Mouse (Mus musculus) common myeloid progenitor, adult 5-6 weeks (primary cell): Measurements from ENCODE around the gene Tmc7. TPM values are rescaled to one million over a fixed set of nuclear protein-coding genes. Genes with fewer than 3 reads are reported as not detected.

Experiments
- ATAC-seq: replicated peaks from 2 replicates; pipeline ENCODE4 v1.8.0; 2016; ENCODE audit warnings: low read depth, mild to moderate bottlenecking, moderate TSS enrichment, inconsistent platforms; ENCODE audit not compliant: poor library complexity, severe bottlenecking
- total RNA-seq: library from RNA; stranded (forward); fragments of 200-1000, 187-1606 nt; gene quantifications from 2 replicates; pipeline ENCODE4 v1.2.3, GENCODE M21; 2017

Gene Tmc7
- total RNA-seq, 1 experiment from 2014 or later = not detected

DNA sequence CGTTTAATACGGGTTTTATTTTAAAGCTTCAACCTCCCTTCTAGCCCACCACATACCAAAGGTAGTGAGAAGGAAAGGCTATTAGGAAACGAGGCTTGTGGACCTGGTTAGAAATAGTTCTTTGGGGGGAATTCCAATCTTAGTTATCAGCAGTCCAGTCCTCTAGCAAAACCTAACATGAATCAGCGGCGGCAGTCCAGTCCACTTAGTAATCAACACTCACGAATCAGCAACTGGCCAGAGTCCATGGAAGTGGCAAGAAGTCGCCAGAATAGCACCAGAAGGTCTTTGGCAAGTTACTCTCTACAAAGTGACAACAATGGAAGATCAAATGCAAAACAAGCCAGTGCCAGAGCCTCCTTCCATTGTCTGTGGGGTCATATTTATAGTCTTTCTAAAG, 76.0 kb downstream of the Tmc7 start:
- no peak for ATAC-seq

DNA sequence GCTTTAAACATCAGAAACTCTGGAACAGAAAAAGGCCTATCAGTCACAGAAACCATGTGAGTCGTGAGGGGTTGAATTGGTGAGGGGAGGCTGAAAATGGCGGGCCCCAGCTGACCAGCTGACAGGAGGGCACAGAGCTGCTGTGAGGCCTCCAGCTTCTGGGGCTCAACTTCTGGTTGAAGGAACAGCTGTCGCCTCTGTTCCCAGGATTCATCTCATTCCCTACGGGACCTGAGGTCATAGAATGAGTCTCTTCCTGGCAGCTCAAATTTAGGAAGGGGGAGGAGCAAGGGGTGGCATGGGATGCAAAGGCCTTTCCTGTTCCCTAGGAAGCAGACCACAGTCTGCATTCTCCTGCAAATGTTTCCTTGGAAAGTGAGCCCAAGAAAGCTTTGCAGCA, 80.7 kb downstream of the Tmc7 start:
- ATAC-seq = no peak

DNA sequence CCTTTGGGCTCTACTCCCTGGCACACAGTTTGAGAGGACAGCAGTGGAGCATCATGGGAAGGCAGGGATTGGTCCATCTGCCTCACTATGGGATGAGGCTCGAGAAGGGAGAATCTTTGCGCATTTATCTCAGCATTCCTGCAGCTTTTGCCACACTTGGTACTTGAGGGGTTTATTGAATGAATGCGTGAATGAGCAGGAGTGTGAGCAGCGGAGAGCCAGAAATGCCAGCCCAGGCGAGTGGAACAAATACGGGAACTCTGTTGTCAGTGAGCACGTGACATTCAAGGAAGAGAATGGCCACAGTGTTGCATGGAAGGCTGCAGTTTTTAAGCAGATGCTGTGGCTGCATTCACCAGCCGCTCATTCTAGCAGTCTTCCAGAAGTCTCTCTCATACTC, 82.2 kb downstream of the Tmc7 start:
- ATAC-seq = no peak

DNA sequence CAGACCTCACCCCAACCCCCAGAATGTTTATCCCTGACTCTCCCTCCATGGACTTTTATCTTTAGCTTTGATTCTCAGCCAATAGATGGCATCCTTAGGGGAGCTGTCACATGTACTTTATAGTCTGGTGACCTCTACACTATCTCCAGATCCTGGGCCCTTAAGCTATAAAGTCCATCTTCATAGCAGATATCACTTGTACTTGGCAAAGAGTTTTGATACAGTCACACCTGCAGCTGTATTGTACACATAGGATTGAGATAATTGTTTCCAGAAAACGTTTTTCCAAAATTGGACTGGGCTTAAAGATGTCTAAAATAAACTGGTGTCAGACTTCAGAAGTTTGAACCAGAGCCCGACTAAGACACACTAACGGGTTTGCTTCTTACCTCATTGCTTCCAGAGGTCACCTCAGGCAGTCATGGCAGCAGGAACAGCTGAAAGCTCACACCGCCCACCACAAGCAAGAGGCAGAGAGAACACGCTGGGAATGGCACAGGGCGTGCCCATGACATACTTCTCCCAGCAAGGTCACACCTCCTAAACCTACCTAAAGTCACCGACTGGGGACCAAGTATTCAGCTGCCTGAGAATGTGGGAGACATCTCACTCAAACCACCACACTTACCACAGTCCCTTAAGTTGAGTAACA, 84.6 kb downstream of the Tmc7 start:
- ATAC-seq = no peak

DNA sequence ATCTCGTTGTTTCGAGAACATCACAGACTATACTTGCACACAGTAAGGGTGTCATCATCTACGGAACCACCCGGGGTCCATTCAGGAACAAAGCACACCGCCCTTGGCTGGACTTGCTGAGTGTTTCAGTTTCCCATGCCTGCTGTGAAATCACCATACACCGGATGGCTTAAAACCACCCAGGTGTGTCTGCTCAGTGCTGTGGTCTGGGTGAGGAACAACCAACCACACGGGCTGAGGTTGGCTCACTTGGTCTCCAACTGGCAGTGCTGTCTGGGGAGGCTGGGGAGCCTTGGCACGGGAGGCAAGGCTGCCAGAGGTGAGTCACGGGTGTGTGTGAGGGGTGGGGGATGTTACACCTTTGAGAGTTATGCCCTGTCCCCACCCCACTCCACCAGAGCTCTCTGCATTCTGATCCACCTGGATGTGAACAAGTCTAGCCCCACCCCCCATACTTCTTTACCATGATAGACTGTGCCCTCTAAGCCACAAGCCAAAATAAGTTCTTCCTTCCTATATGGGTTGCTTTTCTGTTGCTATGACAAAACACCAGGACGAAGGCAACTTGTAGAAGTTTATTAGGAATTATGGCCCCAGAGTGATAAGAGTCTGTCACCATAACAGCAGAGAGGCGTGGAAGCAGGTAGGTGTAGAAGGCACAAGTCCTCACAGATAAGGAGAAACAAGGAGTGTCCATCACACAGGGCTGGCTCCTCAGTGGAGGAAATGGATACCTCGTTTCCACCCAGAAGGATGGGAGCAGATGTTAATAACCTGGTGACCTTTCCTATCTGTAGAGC, 85.4 kb downstream of the Tmc7 start:
- ATAC-seq = no peak

DNA sequence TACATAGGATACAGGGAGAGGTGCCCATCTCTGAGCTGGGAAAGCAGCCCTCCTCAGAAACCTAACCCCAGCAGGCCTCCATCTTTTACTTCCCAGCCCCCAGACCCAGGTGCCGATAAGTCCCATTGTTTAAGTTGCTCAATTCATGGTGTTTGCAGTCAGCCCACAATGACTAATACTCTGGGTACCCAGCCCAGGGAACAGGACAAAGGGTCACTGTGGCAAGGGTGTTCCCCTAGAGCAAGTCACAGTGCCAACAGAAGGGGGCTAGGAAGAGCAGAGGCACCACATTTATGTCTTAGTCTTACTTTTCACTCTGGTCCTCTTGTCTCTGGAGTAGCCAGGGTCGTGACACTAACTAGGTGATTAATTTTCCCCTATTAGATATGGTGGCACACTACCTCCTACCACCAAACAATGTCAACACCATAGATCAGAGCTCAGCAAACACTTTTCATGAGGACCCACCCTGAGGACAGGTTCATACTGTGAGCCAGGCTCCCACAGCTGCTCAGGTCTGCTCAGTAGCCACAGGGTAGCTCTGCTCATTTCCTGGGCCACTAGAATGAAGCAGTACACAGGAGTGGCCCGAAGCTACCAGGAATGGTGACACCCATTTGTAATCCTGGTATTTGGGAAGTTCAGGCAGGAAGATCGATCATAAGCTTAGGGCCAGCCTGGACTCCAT, 89.5 kb downstream of the Tmc7 start:
- no peak for ATAC-seq

DNA sequence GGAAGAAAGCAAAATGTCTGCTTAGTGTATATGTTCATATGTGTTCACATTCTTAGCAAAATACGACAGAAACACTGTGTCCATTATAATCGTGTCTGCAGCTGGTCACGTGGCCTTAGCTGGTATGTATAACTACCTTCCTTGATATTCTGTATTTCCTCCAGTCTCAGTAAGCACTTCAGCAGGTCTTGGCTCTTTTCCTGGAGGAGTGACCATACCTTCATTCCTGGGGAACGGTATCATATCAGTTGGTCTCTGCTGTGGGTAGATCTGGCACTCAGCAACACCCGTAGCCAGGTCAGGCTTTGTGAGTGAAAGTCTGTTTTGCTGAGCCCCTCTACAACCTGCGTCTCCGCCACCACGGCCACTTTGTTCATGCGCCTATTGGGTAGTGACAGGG, 90.6 kb downstream of the Tmc7 start:
- ATAC-seq = no peak

DNA sequence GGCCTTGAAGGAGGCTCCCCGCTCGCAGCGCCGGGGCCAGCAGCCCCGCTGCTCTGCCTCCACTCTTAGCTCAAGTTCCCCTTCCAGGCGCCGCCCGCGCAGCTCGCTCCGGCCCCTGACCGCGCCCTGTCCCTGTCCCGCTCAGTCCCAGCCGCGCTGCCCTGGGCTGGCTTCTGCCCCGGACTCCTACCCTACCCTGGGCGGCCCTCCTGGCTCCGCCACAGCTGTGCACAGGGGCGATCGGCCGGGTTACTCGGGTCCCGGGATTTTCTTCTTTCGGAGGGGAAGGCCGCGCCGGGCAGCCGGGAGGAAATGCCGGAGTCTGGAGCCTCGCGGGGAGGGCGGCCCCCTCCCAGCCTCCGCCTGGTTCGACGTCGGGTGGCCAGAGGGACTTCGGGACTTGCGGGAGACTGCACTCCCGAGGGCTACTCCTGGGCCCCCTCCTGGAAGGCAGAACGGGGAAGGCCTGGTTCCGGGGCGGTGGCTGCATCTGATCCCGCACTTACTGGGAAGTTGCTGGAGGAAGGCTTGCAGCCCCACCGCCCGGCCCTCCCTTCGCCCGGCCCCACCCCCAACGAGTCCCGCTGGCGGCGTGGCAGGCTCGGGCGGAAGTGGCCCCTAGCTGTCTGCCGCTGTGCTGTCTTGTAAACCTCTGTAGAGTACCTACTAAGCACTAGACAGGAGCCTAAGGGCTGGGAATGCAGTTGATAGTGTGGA, 92.9 kb downstream of the Tmc7 start, which contains the start of gene Itpripl2:
TSS of gene Itpripl2 (minus strand) at position 545 of the 717 bp plus-strand sequence.
- ATAC-seq = peak; percentile 83

DNA sequence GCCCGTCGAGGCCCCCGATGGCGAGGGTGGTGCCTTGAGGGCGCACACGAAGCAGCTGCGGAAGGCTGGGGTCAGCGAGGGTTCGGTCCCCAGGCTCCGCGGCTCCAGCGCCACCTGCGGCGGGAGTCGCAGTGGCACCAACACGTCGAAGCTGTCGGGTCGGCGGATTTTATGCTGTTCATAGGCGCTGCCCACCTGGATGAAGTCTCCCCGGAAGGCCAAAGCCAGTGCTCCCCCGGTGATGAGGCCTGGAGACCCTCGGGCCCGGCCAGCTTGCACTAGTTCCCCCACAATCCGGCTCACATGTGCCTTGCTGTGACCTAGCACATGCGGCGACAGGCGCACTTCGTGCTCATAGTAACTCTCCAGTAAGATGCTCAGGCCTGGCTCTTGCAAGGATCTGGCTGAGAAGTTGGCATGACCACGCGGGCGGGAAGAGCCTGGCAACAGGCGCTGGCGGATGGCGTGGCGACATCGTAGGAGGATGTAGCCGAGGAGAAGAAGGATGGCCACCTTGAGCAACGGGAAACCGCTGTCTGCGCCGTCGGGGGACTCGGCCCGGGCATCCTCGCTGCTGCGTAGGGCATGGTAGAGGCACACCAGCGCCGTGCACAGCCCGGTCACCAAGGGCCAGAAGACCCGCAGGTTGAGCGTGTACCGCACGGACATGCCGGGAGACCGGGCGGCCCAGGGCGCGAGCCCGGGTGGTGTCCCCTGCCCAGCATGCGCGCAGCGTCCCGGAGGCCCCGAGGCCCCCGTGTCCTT, 93.7 kb downstream of the Tmc7 start:
- ATAC-seq = peak; percentile 19

DNA sequence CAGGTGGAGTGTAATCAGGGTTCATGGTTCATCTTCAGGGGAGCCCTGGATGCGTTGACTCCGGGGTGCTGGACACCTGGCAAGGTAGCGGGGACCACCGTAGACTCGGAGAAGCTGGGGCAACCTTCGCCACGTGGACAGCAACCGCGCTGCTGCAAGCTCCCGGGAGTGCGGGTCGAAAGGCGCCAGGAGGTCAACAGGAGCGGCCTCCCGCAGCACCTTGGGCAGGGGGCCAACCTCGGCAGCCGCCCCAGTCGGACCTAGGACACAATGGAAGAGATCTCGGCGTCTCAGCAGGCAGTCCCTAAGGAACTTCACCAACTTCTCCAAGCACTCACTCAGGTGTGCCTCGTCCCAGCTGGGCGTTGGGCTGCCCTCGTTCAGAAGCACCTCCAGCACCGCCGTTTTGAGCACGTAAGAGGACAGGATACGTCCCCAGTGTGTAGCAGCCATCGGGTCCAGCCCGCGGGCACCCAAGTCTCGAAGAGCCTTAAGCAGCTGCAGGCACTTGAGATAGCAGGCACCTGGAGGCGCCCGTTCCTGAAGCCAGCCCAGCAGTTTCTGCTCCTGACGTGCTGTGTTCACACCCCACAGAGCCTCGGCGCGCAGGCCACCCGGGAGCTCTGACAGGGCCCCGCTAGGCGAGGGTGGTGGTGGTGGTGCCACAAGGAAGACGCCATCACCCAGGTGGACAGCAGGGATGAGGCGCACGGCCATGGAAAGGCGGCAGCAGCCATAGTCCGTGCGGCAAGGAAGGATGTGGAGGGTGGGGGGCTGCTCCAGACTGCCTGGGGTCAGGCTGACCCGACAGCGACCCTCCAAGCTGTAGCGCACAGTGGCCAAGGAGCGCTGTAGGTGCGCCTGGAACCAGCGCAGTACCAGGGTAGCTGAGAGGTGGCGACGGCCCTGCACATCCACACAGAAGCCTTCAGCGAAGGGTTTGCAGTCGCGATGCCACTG, 94.5 kb downstream of the Tmc7 start:
- ATAC-seq = no peak

DNA sequence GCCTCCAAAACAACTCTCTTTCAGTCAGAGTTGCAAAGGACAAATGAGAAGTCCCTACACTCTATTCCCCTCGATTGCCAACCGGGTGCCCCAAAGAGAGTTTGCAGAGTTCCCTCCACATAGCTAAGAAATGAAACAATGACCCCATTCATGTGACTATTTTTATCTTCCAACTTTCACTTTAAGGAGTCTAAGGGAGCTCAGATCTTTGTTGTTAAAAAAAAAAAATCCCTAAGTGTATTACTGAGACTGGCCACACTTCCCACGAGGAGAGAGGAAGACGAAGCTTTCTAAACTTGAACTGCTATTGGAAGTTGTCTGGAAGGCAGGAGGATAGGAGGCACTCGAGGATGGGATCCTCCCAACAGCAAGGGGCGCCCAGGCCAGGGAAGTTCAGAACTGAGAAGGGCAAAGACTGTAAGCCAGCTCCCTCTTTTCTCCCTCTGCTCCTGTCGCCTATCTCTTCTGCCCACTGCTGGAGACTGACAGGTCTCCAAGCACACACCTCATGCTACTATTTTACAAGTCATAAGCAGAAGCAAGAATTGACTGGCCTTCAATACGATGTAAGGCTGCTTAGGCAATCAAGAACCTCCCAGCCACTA, 96.4 kb downstream of the Tmc7 start:
- no peak for ATAC-seq

DNA sequence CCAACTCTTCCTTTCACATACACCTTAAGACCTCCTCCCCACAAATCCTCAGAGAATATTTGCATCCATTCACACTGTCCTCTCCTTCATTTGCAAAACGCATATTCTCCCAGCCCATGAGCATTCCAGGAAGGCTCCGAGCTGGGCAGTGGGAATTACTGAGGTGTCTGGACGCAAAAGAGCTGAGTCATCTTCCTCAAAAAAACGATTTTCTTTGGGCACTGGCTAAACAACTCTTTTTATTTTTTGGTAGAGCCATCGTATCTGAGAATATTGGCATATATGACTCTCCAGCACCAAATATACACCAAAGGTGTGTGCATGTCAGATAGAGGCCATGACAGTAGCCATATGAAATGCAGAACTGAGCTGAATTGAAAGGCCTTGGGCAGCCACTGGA, 97.6 kb downstream of the Tmc7 start:
- no peak for ATAC-seq

Other genes starting within 250 kb of the Tmc7 start
- not detected in 2 replicates for gene Syt17, start 136.5 kb downstream of the Tmc7 start, total RNA-seq
- gene Itpripl2, start 92.8 kb downstream of the Tmc7 start, total RNA-seq = 6.5 and 8.3 TPM in 2 replicates
- 19.0 and 23.5 TPM in 2 replicates for gene Coq7, start 51.4 kb downstream of the Tmc7 start, total RNA-seq
- gene Tmc5, start 12.6 kb upstream of the Tmc7 start, total RNA-seq = not detected in 2 replicates
- gene Gde1, start 121.0 kb upstream of the Tmc7 start, total RNA-seq = 26.6 and 38.0 TPM in 2 replicates
- gene Ccp110, start 127.8 kb upstream of the Tmc7 start, total RNA-seq = 26.8 and 33.1 TPM in 2 replicates
- 33.3 and 53.9 TPM in 2 replicates for gene Vps35l, start 155.5 kb upstream of the Tmc7 start, total RNA-seq